Mouse (Mus musculus) intestine, postnatal 0 days (tissue): ENCODE results near the gene Fam208b. TPM values are rescaled to one million over a fixed set of nuclear protein-coding genes. Genes with fewer than 3 reads are reported as not detected.

Source experiments
- ATAC-seq: fragments of 200-750 bp; cut with Nextera tagmentation; 2 replicates; pipeline ENCODE4 v1.8.0; 2017; ENCODE audit warnings: mild to moderate bottlenecking, moderate TSS enrichment, moderate library complexity
- H3K27ac ChIP-seq: fragments of 300-500 bp; sonication (generic); 2 replicates; pipeline ENCODE4 v1.5.1; 2014; ENCODE audit warnings: mild to moderate bottlenecking, low read depth, low read length, moderate library complexity
- H3K27me3 ChIP-seq: fragments of 300-500 bp; sonication (generic); replicated peaks from 2 replicates; pipeline ENCODE4 v1.6.1; 2014; ENCODE audit warnings: low read length, mixed read lengths; ENCODE audit not compliant: control insufficient read depth, insufficient read depth
- H3K36me3 ChIP-seq: fragments of 300-500 bp; sonication (generic); 2 replicates; pipeline ENCODE4 v1.6.1; 2014; ENCODE audit warnings: mild to moderate bottlenecking, moderate library complexity; ENCODE audit not compliant: control insufficient read depth, insufficient read depth
- H3K4me1 ChIP-seq: fragments of 300-500 bp; sonication (generic); replicated peaks from 2 replicates; pipeline ENCODE4 v1.6.1; 2014; ENCODE audit warnings: antibody characterized with exemption, low read length, mixed read lengths; ENCODE audit not compliant: control insufficient read depth, insufficient read depth
- H3K4me2 ChIP-seq: fragments of 300-500 bp; sonication (generic); replicated peaks from 2 replicates; pipeline ENCODE4 v1.6.1; 2014; ENCODE audit warnings: low read depth, mild to moderate bottlenecking, moderate library complexity
- H3K4me3 ChIP-seq: fragments of 300-500 bp; sonication (generic); 2 replicates; pipeline ENCODE4 v1.5.1; 2014; ENCODE audit warnings: low read depth, low read length
- H3K9ac ChIP-seq: fragments of 300-500 bp; sonication (generic); 2 replicates; pipeline ENCODE4 v1.6.1; 2014; ENCODE audit warnings: mild to moderate bottlenecking, low read depth, low read length
- H3K9me3 ChIP-seq: fragments of 300-500 bp; sonication (generic); 2 replicates; pipeline ENCODE4 v1.6.1; 2016; ENCODE audit warnings: mixed run types; ENCODE audit not compliant: control insufficient read depth
- CTCF ChIP-seq: sonication (generic); IDR thresholded peaks from 2 replicates; pipeline ENCODE4 v1.5.1; 2016; ENCODE audit warnings: low read depth, mild to moderate bottlenecking, control low read depth, antibody characterized with exemption, moderate library complexity
- WGBS: fragments of 180-500 bp; shearing (Covaris S2); extraction: QIAGEN DNeasy Blood & Tissue Kit; methylation state at CpG from one replicate; pipeline ENCODE4 v1.1.7; 2014; 5-methylcytosine and 5-hydroxymethylcytosine counted together
- polyA plus RNA-seq: library from polyadenylated mRNA; unstranded; fragments of >200 nt; fragmentation: Nextera tagmentation; extraction: Ambion mirVana; gene quantifications from 2 replicates; pipeline ENCODE4 v1.2.1, GENCODE M21; 2015

Gene Fam208b
- polyA plus RNA-seq, 1 experiment from 2014 or later = 4.8 TPM

DNA sequence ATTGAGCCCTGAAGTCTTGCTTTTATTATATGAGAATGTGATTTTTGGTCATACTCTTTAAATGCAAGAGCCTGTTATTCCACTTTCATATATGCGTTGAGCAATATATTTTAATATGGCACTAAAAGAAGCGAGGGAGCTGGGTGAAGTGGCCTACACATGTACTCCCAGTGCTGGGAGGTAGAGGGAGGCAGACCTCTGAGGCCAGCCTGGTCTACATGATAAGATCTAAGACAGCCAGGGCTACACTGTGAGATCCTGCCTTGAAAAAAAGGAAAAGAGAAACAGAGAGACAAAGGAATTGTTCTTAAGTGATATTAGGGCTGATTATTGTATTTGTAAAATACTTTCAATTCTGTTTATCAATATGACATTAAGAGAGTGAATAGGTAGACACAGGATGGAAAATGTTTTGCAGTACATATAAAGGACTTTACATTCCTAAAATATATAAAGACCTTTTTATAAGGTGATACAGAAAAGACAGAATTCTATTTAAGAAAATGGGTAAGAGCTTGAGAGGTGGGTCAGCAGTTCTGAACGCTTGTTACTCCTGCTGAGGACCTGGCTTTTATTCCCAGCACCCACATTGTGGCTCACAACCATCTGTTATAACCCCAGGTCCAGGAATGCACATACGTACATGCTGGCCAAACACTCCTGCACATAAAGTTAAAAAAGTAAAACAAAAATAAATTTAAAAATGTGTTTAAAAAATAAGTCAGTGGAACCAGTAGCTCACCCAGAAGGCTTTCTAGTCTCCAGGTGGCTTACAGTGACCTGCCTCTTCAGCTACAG, 66.6 kb downstream of the Fam208b start:
- Histone ChIP-seq H3K36me3 (peaks cover 11% of the 10 kb centered on the region; the same call in 1 of the 2 replicates), H3K27me3 (no peaks in the 10 kb centered on the region), H3K9ac (no peak overlapping the region), H3K27ac (no peak overlapping the region), H3K4me3 (no peak overlapping the region), H3K9me3 (no peaks in the 10 kb centered on the region), H3K4me1 (peaks cover 21% of the 10 kb centered on the region), H3K4me2 (no peak overlapping the region)
- WGBS = 67% methylated on average over 4 of the region's 4 CpGs
- peak; percentile 28 for TF ChIP-seq CTCF
- no peak for ATAC-seq

DNA sequence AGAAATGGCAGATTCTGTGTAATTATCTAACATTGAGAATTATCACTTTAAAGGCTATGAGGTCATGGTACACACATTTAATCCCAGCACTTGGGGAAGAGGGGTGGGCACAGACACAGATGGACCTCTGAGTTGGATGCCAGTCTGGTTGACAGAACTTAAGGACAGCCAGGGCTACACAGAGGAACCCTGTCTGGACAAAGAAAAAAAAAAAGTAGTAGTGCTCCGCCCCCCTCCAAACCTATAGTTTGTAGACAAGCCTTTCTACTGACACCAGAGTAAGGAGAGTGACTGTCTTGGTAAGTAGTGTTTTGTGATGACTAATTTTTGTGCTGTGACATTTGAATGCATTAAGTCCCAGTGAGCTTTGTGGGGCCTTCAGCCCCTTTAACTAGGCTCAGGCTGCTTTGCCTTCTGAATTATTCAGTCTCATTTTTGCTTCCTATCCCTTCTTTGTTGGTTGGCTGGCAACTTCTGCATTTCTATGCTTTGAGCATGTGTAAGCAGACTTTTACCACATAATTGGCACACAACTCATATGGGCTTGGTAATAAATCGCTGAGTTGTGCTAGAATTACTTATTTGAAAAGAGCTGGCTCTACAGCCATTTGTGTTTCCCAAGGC, 69.6 kb downstream of the Fam208b start:
- Histone ChIP-seq H3K4me3 (no peak overlapping the region), H3K27me3 (no peaks in the 10 kb centered on the region), H3K27ac (no peak overlapping the region), H3K9me3 (no peaks in the 10 kb centered on the region), H3K4me1 (peaks cover 24% of the 10 kb centered on the region), H3K4me2 (peak overlapping the region; percentile 81), H3K36me3 (peaks cover 2% of the 10 kb centered on the region; the same call in 1 of the 2 replicates), H3K9ac (no peak overlapping the region)
- no peak for ATAC-seq
- TF ChIP-seq CTCF = no peak
- 68% methylated on average over 2 of the region's 2 CpGs for WGBS

DNA sequence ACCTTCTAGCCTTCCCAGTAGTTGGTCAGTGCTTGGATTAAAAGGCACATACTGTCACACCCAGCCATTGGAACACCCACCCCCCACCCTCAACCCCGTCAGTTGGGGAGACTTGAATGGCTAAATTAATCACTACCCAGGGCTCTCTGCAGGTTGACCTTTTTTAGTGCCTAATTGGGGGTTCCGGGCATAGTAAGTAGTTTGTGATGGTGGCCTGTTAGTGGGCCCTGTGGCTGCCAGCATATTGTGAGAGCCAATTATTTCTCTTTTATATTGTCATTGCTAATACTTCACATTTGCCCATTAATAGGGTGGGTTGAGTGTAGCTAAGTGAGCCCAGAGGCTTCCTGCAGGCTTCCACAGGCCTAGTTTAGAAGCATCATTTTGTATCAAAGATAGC, 70.7 kb downstream of the Fam208b start:
- no peak for ATAC-seq
- Histone ChIP-seq H3K4me3 (peak overlapping the region; percentile 82), H3K4me1 (peaks cover 24% of the 10 kb centered on the region), H3K9me3 (no peaks in the 10 kb centered on the region), H3K9ac (no peak overlapping the region), H3K27ac (no peak overlapping the region), H3K36me3 (no peaks in the 10 kb centered on the region), H3K27me3 (no peaks in the 10 kb centered on the region), H3K4me2 (peak overlapping the region; percentile 81)
- no peak for TF ChIP-seq CTCF
- 46% methylated on average over 2 of the region's 2 CpGs for WGBS

DNA sequence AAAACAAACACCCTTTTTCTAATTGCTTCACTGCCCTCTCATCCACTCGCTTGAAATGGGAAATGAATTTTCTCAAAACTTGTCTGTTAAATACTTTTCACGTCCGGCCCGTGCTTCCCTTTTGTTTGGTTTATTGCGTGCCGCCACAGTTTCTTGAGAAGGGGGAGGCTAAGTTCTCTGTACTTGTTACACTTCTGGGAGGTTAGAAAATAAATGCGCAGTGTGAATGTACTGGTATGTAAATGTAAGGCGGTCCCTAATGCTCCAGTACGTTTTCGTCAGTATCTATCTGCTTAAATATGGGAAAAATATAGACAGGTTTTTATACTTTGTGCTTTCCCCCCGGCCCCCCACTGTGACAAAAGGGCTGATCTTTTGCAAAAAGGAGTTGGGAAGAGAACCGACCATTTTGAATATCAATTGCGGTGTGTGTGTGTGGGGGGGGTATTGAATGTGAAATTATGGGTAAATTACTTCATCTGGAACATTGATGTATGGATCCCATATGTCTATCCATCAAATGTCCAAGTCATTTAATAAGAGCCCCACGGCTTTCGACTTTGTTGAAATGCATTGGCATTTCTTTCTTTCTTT, 71.8 kb downstream of the Fam208b start:
- WGBS = 1% methylated on average over 15 of the region's 15 CpGs
- ATAC-seq = no peak
- H3K9ac ChIP-seq = peak overlapping the region; percentile 97
- peaks cover 21% of the 10 kb centered on the region for H3K4me1 ChIP-seq
- H3K27ac ChIP-seq = peak overlapping the region; percentile 99
- H3K36me3 ChIP-seq = no peaks in the 10 kb centered on the region
- TF ChIP-seq CTCF = no peak
- peak overlapping the region; percentile 81 for H3K4me2 ChIP-seq
- H3K4me3 ChIP-seq = peak overlapping the region; percentile 82
- H3K27me3 ChIP-seq = no peaks in the 10 kb centered on the region
- H3K9me3 ChIP-seq = no peaks in the 10 kb centered on the region

DNA sequence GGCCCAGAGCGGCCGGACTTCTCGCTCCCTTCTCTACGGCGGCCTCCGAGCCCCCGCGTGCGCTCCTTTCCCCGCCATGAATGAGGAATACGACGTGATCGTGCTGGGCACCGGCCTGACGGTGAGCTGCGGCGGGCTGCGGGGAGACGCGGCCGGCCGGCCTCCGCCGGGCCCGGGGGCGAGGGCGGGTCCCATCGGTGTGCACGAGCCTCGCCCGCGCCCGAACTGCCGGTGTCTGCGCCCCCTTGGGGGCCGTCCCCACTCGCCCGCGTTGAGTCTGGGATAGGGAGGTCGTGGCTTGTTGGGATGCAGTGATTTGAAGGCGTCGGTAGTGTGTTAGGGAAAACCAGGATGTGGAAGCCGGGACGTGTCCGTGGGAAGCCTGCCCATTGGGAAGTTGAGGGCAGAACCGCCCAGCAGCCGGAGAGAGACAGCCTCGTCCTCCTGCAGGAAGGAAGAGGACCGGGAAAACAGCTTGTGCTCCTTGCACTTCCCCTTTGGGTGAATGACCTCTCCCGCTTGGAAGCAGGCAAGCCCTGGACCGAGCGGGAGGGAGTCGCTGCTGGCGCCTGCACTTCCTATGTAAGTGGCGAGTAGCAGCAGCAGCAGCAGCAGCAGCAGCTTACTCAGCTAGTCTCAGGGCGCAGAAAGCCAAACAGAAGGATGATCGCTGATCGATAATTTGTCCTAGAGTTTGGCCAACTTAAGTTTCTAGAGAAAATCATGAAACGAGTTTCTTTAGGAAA, 72.5 kb downstream of the Fam208b start:
- H3K9me3 ChIP-seq = no peaks in the 10 kb centered on the region
- 0 out of 2 replicates have a peak, but pooled peaks have one; percentile 23 for TF ChIP-seq CTCF

More for the DNA sequence above, 72.5 kb downstream of the Fam208b start:
- Histone ChIP-seq H3K4me3 (peak overlapping the region; percentile 82), H3K27ac (peak overlapping the region; percentile 99), H3K4me1 (peaks cover 16% of the 10 kb centered on the region), H3K4me2 (peak overlapping the region; percentile 81), H3K36me3 (no peaks in the 10 kb centered on the region), H3K9ac (peak overlapping the region; percentile 97), H3K27me3 (no peaks in the 10 kb centered on the region)
- ATAC-seq = peak; percentile 84
- under 1% methylated on average over 59 of the region's 59 CpGs for WGBS
